Mouse (Mus musculus) hindbrain, embryonic 16.5 days (tissue): ENCODE data around the gene Scnn1a. TPM values are rescaled to one million over a fixed set of nuclear protein-coding genes. Genes with fewer than 3 reads are reported as not detected.

ENCODE experiments used
- ATAC-seq: fragments of 200-750 bp; cut with Nextera tagmentation; 2 replicates; pipeline ENCODE4 v1.8.0; 2017; ENCODE audit warnings: moderate TSS enrichment, moderate library complexity
- H3K27ac ChIP-seq: fragments of 300-500 bp; sonication (generic); 2 replicates; pipeline ENCODE4 v1.5.1; 2014; ENCODE audit warnings: low read depth, mild to moderate bottlenecking, control low read depth, low read length, moderate library complexity
- H3K27me3 ChIP-seq: fragments of 300-500 bp; sonication (generic); replicated peaks from 2 replicates; pipeline ENCODE4 v1.6.1; 2014; ENCODE audit warnings: low read length; ENCODE audit not compliant: control insufficient read depth, insufficient read depth
- H3K36me3 ChIP-seq: fragments of 300-500 bp; sonication (generic); 2 replicates; pipeline ENCODE4 v1.6.1; 2014; ENCODE audit warnings: mild to moderate bottlenecking, low read length, moderate library complexity, mixed read lengths; ENCODE audit not compliant: control insufficient read depth, insufficient read depth
- H3K4me1 ChIP-seq: fragments of 300-500 bp; sonication (generic); 2 replicates; pipeline ENCODE4 v1.6.1; 2014; ENCODE audit warnings: low read depth, low read length; ENCODE audit not compliant: control insufficient read depth, insufficient read depth
- H3K4me2 ChIP-seq: fragments of 300-500 bp; sonication (generic); 2 replicates; pipeline ENCODE4 v1.6.1; 2014; ENCODE audit warnings: mild to moderate bottlenecking, low read length, control low read depth, moderate library complexity
- H3K4me3 ChIP-seq: fragments of 300-500 bp; sonication (generic); 2 replicates; pipeline ENCODE4 v1.5.1; 2014; ENCODE audit warnings: mild to moderate bottlenecking, low read length, control low read depth, moderate library complexity
- H3K9ac ChIP-seq: fragments of 300-500 bp; sonication (generic); 2 replicates; pipeline ENCODE4 v1.6.1; 2014; ENCODE audit warnings: low read depth, mild to moderate bottlenecking, control low read depth, low read length, moderate library complexity
- H3K9me3 ChIP-seq: fragments of 300-500 bp; sonication (generic); 2 replicates; pipeline ENCODE4 v1.6.1; 2014; ENCODE audit warnings: mild to moderate bottlenecking, low read length, moderate library complexity; ENCODE audit not compliant: control insufficient read depth
- WGBS: fragments of 180-500 bp; shearing (Covaris S2); extraction: QIAGEN DNeasy Blood & Tissue Kit; methylation state at CpG from one replicate; pipeline ENCODE4 v1.1.7; 2014; 5-methylcytosine and 5-hydroxymethylcytosine counted together
- polyA plus RNA-seq: library from polyadenylated mRNA; unstranded; fragments of >200 nt; fragmentation: Nextera tagmentation; extraction: Ambion mirVana; gene quantifications from 2 replicates; pipeline ENCODE4 v1.2.1, GENCODE M21; 2015

Scnn1a gene
- polyA plus RNA-seq, 1 experiment from 2014 or later, result 0.70 TPM

DNA sequence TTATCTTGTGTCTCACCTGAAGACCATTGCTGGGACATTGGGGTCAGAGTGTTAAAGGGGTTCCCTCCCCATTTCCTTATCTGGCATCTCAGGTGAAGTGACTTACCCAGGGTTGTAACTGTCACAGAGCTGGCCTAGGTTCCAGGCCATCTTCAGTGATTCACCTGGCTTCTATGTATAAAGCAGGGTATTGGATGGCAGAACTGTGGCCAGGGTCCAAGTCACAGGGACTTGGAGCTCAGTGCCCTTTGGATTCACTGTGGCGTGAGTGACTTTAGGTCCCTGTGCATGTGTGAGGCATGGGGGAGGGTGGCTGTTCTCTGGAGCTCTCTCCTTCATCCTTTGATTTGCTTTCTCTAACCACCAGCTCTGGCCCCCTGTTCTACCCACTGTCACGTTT is 25.6 kb downstream of the Scnn1a start:
- no peak overlapping the region for H3K4me3 ChIP-seq
- H3K9ac ChIP-seq, result no peak overlapping the region
- no peaks in the 10 kb centered on the region for H3K36me3 ChIP-seq
- peaks cover 7% of the 10 kb centered on the region for H3K27me3 ChIP-seq
- H3K27ac ChIP-seq, result no peak overlapping the region
- WGBS, result 65% methylated on average over 2 of the region's 2 CpGs
- peaks cover 11% of the 10 kb centered on the region for H3K4me1 ChIP-seq
- H3K4me2 ChIP-seq, result no peak overlapping the region
- H3K9me3 ChIP-seq, result no peaks in the 10 kb centered on the region
- ATAC-seq, result no peak

DNA sequence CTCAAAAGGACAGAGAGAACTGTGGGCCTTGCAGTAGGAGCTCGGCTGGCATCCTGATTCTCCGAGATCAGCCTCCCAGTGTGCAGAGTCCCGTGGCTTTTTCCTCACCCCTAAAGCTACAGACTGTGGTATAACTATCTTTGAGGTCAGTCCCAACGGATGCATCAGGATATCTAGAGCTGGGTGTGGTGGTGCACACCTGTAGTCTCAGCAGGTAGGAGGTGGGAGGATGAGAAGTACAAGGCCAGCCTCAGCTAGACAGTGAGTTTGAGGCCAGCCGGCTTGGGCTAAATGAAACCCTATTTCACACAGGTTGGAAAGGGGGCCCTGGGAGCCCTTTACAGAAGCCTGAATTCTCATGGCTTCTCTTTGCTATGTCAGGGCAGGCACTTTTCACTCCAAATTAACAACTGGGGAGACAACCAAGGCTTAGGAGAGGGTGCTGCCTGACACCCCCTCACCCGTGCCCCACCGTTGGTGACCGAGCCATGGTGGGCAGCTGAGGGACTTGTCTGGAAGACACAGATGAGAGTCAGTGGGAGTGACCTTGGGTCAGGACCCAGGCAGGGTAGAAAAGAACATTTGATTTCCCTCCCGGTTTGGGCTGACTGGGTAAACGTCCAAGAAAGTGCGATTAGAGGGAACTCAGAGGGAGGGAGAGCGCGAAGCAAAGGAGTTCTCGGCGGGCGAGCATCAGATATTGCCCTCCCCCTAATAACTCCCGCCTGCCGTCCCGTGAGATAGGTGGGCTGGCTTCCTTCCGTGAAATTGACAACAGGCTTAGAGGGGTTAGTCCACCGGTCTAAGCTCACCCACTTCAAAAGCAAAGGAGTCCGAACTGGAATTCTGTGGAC is 28.5 kb downstream of the Scnn1a start, which contains the start of gene Tnfrsf1a:
TSS of gene Tnfrsf1a (plus strand) at position 642 of the 854 bp plus-strand sequence.
- H3K9me3 ChIP-seq, result no peaks in the 10 kb centered on the region
- H3K4me3 ChIP-seq, result peak within 1 kb of the TSS; percentile 45
- H3K27me3 ChIP-seq, result peaks cover 7% of the 10 kb centered on the region
- peak within 1 kb of the TSS; percentile 61 for H3K9ac ChIP-seq
- H3K4me1 ChIP-seq, result peaks cover 11% of the 10 kb centered on the region
- H3K27ac ChIP-seq, result peak within 1 kb of the TSS; percentile 36; the same call in 1 of the 2 replicates
- peak within 1 kb of the TSS; percentile 72 for H3K4me2 ChIP-seq
- H3K36me3 ChIP-seq, result no peaks in the 10 kb centered on the region
- ATAC-seq, result 0 out of 2 replicates have a peak, but pooled peaks have one; percentile 3
- 7% methylated on average over 22 of the region's 22 CpGs for WGBS

DNA sequence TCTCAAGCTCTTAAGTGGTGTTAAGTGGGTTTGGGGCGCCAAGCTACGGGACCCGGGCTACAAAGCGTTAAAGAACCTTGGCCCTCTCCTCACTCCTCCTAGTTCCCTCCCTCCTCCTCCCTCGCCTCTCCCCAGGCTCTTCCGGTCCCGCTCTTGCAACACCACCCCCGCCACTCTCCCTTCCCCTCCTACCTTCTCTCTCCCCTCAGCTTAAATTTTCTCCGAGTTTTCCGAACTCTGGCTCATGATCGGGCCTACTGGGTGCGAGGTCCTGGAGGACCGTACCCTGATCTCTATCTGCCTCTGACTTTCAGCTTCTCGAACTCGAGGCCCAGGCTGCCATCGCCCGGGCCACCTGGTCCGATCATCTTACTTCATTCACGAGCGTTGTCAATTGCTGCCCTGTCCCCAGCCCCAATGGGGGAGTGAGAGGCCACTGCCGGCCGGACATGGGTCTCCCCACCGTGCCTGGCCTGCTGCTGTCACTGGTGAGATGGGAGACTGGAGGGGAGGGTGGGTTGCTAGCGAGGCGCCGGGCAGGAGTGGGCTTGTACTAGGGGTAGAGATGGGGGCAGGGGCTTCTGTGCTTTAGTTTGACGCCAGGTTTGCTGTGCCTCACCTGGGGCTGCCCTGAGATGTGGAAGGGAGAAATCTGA is 29.2 kb downstream of the Scnn1a start:
- Histone ChIP-seq H3K36me3 (no peaks in the 10 kb centered on the region), H3K27ac (peak overlapping the region; percentile 36; the same call in 1 of the 2 replicates), H3K4me2 (peak overlapping the region; percentile 72), H3K4me3 (peak overlapping the region; percentile 45), H3K9ac (peak overlapping the region; percentile 61), H3K4me1 (peaks cover 16% of the 10 kb centered on the region), H3K27me3 (peaks cover 7% of the 10 kb centered on the region), H3K9me3 (no peaks in the 10 kb centered on the region)
- ATAC-seq, result peak; percentile 50; the same call in 1 of the 2 replicates
- WGBS, result 2% methylated on average over 27 of the region's 27 CpGs

DNA sequence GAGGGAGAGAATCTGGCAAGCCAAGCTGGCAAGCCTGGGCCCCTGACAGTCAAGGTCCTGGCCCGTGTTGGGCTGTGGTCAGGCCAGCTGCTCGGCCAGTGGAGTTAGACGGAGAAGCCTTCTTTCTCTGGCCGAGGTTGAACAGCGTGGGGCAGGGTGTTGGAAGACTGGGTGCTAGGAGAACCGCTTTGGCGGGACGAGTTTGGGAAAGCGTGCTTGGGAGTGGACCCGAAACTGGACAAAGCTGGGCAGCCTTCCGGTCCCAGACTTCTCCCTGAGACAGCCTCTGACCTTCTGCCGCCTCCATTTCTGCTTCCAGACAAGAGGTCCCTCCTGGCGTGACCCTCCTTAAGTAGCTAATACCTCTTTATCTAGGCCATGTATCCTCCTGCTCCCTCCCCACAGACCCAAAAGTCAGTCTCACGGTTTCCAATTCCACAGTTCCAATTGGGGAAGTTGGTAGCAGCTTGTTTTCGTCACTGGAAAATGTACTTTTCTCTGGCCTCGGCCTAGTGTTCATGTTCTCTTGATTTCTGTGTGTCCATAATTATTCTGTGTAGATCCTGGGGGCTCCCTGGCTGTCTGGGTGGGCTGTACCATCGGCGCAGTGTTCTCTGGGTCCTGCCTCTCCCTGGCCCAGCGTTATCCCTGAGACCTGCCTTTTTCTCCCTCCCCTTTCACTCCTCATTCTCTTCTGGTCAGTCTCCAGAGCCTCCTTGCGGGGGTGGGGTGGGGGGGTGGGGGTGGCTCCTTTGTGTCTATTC is 30.0 kb downstream of the Scnn1a start:
- Histone ChIP-seq H3K4me2 (peak overlapping the region; percentile 72), H3K36me3 (no peaks in the 10 kb centered on the region), H3K4me1 (peaks cover 23% of the 10 kb centered on the region), H3K9ac (peak overlapping the region; percentile 61), H3K9me3 (no peaks in the 10 kb centered on the region), H3K27ac (no peak overlapping the region; the same call in 1 of the 2 replicates), H3K27me3 (peaks cover 7% of the 10 kb centered on the region), H3K4me3 (peak overlapping the region; percentile 45)
- no peak for ATAC-seq
- WGBS, result 15% methylated on average over 19 of the region's 20 CpGs

DNA sequence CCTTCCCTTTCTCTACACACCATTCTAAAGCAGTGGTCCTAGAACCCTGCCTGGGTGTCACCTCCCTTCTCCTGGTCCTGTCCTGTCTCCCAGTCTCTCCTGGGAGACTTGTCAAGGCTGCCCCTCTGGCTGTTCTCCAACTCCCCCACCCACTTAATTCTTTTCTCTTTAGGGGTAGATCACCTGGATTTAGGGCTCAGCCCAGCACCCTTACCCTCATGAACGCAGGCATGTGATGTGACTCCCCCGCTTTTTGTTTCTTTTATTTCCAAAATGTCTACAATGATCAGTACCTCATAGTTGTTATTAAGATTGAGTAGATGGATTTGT is 30.5 kb downstream of the Scnn1a start:
- H3K9ac ChIP-seq, result peak overlapping the region; percentile 61; the same call in 1 of the 2 replicates
- ATAC-seq, result no peak
- peaks cover 25% of the 10 kb centered on the region for H3K4me1 ChIP-seq
- peak overlapping the region; percentile 72 for H3K4me2 ChIP-seq
- no peaks in the 10 kb centered on the region for H3K9me3 ChIP-seq
- H3K27me3 ChIP-seq, result peaks cover 7% of the 10 kb centered on the region
- peak overlapping the region; percentile 45 for H3K4me3 ChIP-seq
- 91% methylated on average over 2 of the region's 2 CpGs for WGBS
- no peaks in the 10 kb centered on the region for H3K36me3 ChIP-seq
- no peak overlapping the region for H3K27ac ChIP-seq

DNA sequence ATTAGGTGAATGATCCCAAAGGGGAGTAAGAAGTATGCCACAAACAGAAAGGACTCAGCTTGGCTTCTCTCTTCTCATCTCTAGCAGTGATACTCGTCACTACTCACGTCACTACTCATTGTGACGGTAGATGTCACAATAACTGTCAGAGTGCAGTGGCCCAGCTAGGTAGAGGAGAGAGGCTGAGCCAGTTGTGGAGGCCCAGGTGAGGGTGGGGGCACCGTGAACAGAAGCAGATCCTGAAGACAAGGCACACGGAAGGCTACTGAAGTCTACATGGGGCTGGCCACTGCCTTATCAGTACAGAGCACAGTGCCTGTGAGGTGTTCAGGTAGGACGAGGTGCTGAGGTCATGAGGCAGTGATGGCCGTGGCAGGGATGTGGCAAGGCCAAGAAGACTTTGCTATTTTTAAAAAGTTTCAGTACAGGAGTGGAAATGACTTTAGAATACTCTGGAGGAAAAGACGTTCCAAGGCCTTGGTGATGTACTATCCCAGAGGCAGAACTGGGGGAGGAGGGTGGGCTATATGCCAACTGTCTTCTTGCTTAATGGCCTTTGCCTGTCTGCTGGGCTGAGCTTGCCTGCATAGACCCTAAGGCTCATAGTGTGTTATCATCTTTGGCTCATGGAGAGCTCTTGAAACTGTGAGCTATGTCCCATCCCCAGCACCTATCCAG is 31.0 kb downstream of the Scnn1a start:
- Histone ChIP-seq H3K4me1 (peaks cover 25% of the 10 kb centered on the region), H3K27ac (no peak overlapping the region), H3K4me3 (no peak overlapping the region), H3K9me3 (no peaks in the 10 kb centered on the region), H3K36me3 (no peaks in the 10 kb centered on the region), H3K27me3 (peaks cover 7% of the 10 kb centered on the region), H3K4me2 (peak overlapping the region; percentile 7; the same call in 1 of the 2 replicates), H3K9ac (no peak overlapping the region)
- WGBS, result 69% methylated on average over 8 of the region's 8 CpGs
- no peak for ATAC-seq

DNA sequence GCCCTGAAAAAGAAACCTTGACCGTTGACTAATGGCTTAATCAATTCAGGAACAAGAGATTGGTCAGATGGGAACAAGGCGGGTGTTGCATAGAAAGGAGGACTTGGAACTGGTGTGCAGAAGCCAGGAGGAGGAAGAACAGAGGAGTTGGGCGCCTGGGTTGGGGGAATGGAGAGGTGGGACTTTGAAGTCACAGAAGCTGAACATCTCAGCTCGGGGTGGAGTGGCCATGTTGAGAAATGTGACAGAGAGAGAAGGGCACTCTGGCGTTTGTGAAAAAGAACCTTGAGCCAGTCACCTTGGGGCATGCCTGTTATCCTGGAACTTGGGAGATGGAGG is 31.6 kb downstream of the Scnn1a start:
- H3K27me3 ChIP-seq, result peaks cover 7% of the 10 kb centered on the region
- no peak for ATAC-seq
- 73% methylated on average over 5 of the region's 5 CpGs for WGBS
- no peaks in the 10 kb centered on the region for H3K9me3 ChIP-seq
- H3K9ac ChIP-seq, result no peak overlapping the region
- H3K36me3 ChIP-seq, result no peaks in the 10 kb centered on the region
- H3K27ac ChIP-seq, result no peak overlapping the region
- no peak overlapping the region for H3K4me2 ChIP-seq
- peaks cover 25% of the 10 kb centered on the region for H3K4me1 ChIP-seq
- no peak overlapping the region for H3K4me3 ChIP-seq

DNA sequence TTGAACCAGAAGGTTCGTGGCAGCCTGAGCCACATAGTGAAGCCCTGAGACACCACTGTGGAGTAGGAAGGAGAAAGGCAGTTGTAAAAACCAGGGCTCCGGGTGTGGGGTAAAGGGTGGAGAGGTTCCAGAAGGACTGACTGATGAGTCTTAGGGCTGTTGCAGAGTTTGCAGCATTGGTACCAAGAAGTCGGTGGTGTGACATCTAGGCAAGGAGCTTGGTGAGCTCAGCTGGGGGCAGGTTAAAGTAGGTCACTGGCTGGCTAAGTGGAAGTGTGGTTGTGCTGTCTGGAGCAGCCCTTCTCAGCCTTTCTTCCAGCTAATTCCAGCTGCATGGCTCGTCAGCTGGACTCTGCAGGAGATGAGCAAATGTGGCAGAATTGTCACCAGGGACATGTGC is 32.4 kb downstream of the Scnn1a start:
- Histone ChIP-seq H3K27ac (no peak overlapping the region), H3K36me3 (no peaks in the 10 kb centered on the region), H3K9ac (no peak overlapping the region), H3K4me2 (no peak overlapping the region), H3K9me3 (no peaks in the 10 kb centered on the region), H3K4me1 (peaks cover 25% of the 10 kb centered on the region), H3K4me3 (no peak overlapping the region), H3K27me3 (peaks cover 7% of the 10 kb centered on the region)
- ATAC-seq, result no peak
- whole genome bisulfite sequencing, result 52% methylated on average over 4 of the region's 4 CpGs
